Mouse (Mus musculus) B cell, adult 2 months (primary cell): ENCODE data around the gene Zc3h10.
A peak's percentile ranks its signal among the peaks of the same experiment; 100 is the strongest.

Source experiments
- DNase-seq, 2 experiments: peaks; one replicate each; pipeline ENCODE4 v3.0.0; 2022

Gene Zc3h10

GRCm38 (mm10) chr10:128524111-128524731 lies 23.4 kb downstream of the Zc3h10 start:
- peak; percentile 31 to 45 for DNase-seq

- no peak for DNase-seq
Measured at GRCm38 (mm10) chr10:128522351-128522750, 25.2 kb downstream of the Zc3h10 start.

DNA sequence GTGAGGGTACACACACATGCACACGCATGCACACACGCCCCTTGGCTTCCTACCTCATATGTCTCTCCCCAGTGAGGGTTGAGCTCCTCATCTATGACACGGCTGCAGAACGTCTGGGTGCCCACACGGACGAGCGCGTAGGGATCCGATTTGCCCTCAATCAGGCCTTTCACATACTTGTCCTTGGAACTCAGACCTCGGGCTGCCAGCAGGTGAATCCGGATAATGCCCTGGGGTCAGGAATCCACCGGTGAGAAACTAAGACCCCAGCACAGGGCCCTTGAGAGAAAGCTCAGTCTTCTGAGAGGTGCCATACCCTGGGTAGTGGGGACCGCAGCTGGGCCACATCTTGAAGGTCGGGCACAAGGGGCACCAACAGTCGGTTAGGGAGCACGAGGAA lies 27.0 kb downstream of the Zc3h10 start:
- DNase-seq = no peak

DNA sequence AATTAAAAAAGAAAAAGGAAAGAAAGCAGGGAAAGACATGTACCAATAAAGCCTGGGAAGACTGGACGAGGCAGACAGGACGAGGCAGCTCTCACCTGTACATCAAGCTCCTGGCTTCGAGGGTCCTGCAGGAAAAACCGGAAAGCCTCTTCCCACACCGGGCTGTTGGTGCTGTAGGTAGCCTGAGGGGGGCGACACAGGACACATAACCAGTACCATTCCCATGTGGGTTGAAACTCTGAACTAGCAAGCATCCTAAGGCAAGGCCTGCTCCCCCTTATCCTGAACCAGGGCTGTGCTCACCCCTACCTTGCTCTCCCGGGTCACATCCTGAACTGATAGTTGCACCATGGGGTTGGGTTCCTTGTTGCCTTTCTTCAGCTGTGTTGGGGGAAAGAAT lies 28.7 kb downstream of the Zc3h10 start:
- peak; percentile 58 to 63 for DNase-seq

- DNase-seq = no peak
Measured at GRCm38 (mm10) chr10:128516677-128517076, 30.9 kb downstream of the Zc3h10 start.

DNA sequence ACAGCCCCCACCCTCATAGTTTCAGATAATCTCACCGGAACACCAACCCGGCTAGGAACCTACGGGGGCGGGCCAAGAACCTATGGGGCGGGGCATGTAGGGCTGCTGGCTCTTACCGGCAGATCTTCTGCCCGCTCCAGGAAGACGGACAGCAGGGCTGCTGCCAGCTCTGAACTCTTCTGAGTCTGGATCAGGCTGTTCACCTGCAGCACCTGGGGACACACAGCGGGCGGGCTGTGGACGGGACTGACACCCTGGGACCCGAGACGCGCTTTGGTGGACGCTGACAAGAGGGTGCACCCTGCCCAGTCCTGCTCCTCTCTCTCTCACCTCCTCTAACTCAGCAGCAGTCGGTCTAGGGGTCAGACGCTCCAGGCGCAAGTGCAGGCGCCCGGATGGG lies 31.5 kb downstream of the Zc3h10 start:
- no peak for DNase-seq

DNA sequence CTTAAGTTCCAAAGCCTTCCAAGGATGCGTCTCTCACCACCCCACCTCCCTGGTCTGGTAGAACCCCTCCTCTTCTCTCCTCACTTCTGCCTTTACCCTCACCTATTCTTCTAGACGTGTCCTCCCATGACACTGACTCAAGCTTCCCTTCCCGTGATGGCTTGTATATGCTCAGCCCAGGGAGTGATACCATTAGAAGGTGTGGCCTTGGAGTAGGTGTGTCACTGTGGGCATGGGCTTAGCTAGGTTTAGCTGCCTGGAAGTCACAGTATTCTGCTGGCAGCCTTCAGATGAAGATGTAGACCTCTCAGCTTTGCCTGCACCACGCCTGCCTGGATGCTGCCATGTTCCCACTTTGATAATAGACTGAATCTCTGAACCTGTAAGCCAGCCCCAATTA lies 32.5 kb downstream of the Zc3h10 start:
- DNase-seq = no peak

DNA sequence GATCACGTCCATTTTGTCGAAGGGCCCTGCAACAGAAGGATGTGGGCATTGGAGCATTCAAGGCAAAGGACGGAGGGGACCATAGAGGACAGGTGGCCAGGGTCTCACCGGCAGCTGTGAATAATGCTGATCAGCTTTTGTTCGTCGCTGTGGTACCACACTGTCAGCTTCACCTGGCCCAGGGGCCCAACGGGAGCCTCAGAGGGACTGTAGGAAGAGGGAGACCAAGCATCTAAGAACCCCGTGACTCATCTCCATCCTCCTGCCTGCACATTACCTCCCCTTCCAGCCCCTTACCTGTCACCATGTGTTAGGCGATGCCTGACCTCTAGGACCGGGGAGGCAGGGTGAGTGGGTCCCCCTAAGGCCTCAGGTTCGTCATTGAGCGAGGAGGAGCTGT lies 35.8 kb downstream of the Zc3h10 start:
- no peak for DNase-seq

- no peak for DNase-seq
Measured at GRCm38 (mm10) chr10:128511189-128511588, 36.4 kb downstream of the Zc3h10 start.

GRCm38 (mm10) chr10:128510301-128510700 lies 37.3 kb downstream of the Zc3h10 start:
- no peak for DNase-seq

- no peak for DNase-seq
Measured at GRCm38 (mm10) chr10:128509831-128510230, 37.7 kb downstream of the Zc3h10 start.

- no peak for DNase-seq
Measured at GRCm38 (mm10) chr10:128509203-128509602, 38.4 kb downstream of the Zc3h10 start.

GRCm38 (mm10) chr10:128508260-128508659 lies 39.3 kb downstream of the Zc3h10 start:
- DNase-seq = no peak

GRCm38 (mm10) chr10:128505974-128506373 lies 41.6 kb downstream of the Zc3h10 start:
- DNase-seq = no peak

DNA sequence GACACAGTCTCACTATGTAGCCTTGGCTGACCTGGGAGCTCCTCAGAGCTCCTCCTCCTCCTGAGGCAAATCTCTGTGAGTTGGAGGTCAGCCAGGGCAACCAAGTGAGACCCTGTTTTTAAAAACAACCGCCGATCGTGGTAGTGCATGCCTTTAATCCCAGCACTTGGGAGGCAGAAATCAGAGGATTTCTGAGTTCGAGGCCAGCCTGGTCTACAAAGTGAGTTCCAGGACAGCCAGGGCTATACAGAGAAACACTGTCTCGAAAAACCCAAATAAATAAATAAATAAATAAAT lies 42.3 kb downstream of the Zc3h10 start:
- DNase-seq = peak in 1 of 2 experiments; percentile 9

DNA sequence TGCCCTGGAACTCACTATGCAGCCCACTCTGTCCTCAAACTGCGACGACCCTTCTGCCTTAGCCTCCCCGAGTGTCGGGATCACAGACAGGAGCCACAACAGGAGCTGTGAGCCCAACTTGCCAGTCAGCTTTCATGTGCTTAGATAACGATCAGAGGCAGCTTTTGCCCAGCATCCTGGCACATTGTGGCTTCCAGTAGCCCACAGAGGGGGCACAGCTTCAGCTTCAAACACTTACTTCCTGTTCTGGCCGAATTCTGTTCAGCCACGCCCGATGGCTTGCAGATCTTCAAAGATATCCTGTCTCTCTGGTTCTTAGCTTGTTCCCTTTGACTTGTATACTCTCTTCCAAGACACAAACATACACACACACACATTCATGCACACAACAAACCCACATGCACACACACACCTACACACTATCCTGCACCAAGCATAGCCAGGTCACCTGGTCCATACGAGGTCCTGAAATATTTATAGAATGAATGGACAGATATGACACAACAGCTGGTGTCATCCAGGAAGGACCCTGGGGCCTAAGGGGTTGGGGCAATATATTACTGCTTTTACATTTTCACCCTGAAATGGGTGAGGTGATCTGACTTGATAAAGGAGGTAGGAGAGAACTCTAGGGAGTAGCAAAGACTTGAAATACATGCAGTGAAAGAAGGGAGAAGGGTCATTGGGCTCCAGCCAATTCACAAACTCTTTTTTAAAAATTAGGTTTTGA lies 42.8 kb downstream of the Zc3h10 start:
- peak; percentile 48 to 50 for DNase-seq

DNA sequence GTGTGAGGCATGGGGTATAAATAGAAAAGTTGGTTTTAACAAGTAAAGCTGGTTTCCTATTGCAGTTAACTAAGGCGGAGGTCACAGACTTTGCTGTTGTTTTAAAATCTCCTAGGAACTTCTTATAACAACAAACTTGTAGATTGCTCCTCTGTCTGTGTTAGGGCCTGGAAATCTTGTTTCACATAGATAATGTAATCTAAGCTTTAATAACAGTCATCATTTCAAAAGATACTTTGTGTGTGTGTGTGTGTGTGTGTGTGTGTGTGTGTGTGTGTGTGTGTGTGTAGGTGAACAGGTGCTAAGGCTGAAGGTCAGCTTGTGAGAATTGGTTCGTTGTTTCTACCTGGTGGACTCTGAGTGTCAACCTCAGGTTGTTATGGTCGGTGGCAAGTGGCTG lies 43.6 kb downstream of the Zc3h10 start:
- DNase-seq = no peak

DNA sequence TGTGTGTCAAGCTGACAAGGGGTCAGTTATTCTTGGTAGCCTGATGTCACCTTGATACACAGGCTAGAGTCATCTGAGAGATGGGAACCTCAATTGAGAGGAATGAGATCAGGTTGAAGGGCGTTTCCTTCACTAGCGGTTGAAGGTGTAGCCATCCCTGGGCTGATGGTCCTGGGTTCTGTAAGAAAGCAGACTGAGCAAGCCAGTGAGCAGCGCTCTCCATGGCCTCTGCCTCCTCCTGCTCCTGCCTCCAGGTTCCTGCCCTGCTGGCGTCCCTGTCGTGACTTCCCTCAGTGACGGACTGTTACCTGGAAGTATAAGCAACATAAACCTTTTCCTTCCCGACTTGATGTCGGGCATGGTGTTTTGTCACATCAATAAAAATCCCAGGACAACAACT lies 44.0 kb downstream of the Zc3h10 start:
- no peak for DNase-seq

DNA sequence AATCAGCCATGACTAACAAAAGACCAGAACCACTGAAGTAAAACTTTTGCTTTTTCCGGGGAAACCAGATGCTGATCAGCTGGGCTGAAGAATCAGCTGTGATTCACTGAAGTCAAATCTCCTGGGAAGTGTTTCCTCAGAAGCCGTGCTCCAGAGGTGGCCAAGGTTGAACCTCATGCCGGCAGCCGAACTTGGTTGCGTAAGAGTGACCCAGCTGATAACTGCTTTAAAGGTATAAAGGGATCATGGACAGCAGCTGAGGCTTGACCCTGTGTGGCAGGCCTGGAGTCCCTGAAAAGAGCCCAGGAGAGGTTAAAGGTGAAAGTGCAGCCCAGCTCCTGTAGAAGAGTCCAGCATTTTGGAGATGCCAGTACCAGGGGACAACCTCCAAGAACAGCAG lies 45.2 kb downstream of the Zc3h10 start:
- DNase-seq = no peak

DNA sequence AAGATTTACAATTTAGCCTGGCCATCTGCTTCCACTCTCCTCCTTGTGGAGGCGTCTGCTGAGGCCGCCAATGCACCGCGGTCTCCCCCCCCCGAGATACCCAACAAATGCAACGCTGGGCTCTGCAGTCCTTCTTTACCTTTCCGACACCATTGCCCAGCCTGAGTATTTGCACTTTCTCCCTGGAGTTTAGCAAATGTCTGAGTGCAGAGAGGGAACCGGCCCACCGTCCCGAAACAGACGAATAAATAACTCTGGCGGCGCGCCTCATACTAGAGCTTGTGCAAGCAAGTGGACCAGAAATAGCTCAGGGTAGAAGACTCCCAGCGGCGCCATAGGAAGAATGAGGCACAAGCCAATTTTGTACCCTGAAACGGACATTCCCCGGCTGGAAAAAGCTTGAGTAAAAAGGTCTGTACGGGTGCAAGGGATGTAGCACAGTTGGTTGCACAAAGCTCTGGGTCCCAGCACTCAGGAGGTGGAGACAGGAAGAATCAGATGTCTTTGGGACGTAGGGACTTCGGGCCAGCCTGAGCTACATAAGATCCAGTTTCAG lies 48.4 kb downstream of the Zc3h10 start:
- peak; percentile 40 to 45 for DNase-seq

DNA sequence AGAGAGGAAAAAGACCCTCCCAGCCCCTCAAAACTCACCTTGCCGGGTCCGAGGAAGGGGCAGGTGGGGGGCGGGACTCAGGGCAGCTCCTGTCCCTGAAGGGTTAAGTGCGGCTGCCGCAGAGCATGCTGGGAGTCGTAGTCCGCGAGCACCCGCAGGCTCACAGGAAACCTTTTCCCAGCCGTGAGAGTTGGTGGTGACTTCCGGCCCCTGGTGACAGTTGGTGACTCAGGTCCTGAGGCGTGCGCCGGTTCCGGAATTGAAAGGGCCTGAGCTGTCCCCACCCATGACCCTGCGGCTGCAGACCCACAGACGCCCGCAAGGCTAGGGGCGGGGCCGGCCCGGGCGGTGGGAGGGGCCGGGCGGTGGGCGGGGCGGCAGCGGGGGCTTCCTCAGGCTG lies 49.0 kb downstream of the Zc3h10 start, which contains the start of gene Myl6b:
Gene Myl6b (minus strand): TSS at position 96 of the 400 bp plus-strand sequence.
- DNase-seq = peak; percentile 93 to 94

DNA sequence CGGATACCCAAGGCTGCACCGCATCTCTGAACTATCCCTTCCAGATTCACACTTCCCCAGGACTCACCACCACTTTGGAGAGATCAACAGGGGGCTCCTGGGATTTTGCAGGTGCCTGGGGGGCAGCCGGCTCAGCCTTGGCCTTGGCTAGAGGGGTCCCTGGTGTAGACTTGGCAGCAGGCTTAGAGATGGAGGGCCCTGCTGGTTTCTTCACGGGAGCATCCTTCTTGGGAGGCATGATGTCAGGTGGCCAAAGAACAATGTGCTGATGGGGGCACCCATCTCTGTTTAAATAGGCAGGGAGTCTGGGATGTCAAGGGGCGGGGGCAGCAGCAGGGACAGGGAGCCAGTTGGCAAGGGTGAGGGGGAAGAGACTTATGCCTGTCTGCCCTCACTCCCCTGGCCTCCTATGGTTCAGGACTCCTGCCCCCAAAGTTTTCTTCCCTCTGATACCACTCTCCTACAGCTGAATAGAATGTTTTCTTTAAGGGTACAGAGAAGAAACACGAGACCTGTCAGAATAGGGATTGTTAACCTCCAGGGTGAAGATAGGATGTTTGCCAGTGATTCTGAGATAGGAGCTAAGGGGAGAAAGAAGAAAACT lies 50.3 kb downstream of the Zc3h10 start:
- no peak for DNase-seq

GRCm38 (mm10) chr10:128496509-128497077 lies 51.0 kb downstream of the Zc3h10 start:
- no peak for DNase-seq

DNA sequence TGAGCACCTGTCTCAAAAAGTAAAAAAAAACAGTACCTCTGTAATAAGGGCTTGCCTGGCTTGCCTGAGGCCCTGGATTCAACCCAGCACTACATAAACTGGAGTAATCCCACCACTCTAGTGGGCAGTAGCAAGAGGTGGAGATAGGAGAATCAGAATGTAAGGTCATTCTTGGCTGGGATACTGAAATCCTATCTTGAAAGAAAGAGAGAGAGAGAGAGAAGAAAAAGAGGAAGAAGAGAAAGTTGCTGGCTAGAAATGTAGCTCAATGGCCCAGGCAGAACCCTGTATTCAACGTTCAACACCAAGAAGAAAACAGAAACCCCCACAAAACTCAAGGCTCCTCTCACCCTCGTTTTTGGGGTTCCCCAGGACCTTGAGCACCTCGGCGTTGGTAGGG lies 51.7 kb downstream of the Zc3h10 start:
- DNase-seq = no peak
